Mouse (Mus musculus): ENCODE results near the gene Dync2li1. TPM values are rescaled to one million over a fixed set of nuclear protein-coding genes. Genes with fewer than 3 reads are reported as not detected.

Dync2li1 gene
- total RNA-seq (2021) = 1 to 10 TPM; 3.2 to 3.3 TPM
- long read RNA-seq, experiment 1, transcript Dync2li1-201 (13 exons, 1,354 nt) = major isoform, 7 of 8 reads
- long read RNA-seq, experiment 1, partial matches to known transcripts = 1 of 8 reads
- long read RNA-seq, experiment 1, other reads (novel, unspliced or antisense) = 0 of 8 reads
- long read RNA-seq, experiment 2, partial matches to known transcripts = 2 of 5 reads
- long read RNA-seq, experiment 2, other reads (novel, unspliced or antisense) = 1 of 5 reads

GRCm38 (mm10) chr17:84626276-84626856 is at the start of gene Dync2li1:
Dync2li1 (plus strand) TSS chr17:84626496.
- DNase-seq = peak; percentile 90

GRCm38 (mm10) chr17:84576621-84577293 is 49.5 kb upstream of the Dync2li1 start:
- no peak for DNase-seq

GRCm38 (mm10) chr17:84579249-84579648 is 47.0 kb upstream of the Dync2li1 start:
- no peak for DNase-seq

- DNase-seq = no peak
These were observed 46.5 kb upstream of the Dync2li1 start for GRCm38 (mm10) chr17:84579817-84580216.

GRCm38 (mm10) chr17:84580821-84581220 is 45.5 kb upstream of the Dync2li1 start:
- DNase-seq = no peak

GRCm38 (mm10) chr17:84581740-84582414 is 44.4 kb upstream of the Dync2li1 start:
- no peak for DNase-seq

- no peak for DNase-seq
These were observed 42.2 kb upstream of the Dync2li1 start for GRCm38 (mm10) chr17:84584107-84584506.

- DNase-seq = peak; percentile 41
These were observed 41.2 kb upstream of the Dync2li1 start for GRCm38 (mm10) chr17:84585104-84585503.

GRCm38 (mm10) chr17:84590065-84590464 is 36.2 kb upstream of the Dync2li1 start:
- no peak for DNase-seq

- DNase-seq = no peak
These were observed 34.7 kb upstream of the Dync2li1 start for GRCm38 (mm10) chr17:84591431-84592150.

GRCm38 (mm10) chr17:84596015-84596441 is 30.3 kb upstream of the Dync2li1 start:
- no peak for DNase-seq

GRCm38 (mm10) chr17:84596501-84596900 is 29.8 kb upstream of the Dync2li1 start:
- no peak for DNase-seq

GRCm38 (mm10) chr17:84597859-84598258 is 28.4 kb upstream of the Dync2li1 start:
- no peak for DNase-seq

- no peak for DNase-seq
These were observed 27.4 kb upstream of the Dync2li1 start for GRCm38 (mm10) chr17:84598928-84599327.

- DNase-seq = no peak
These were observed 26.0 kb upstream of the Dync2li1 start for GRCm38 (mm10) chr17:84600051-84600983.

- DNase-seq = no peak
These were observed 24.5 kb upstream of the Dync2li1 start for GRCm38 (mm10) chr17:84601805-84602204.

- DNase-seq = no peak
These were observed 23.1 kb upstream of the Dync2li1 start for GRCm38 (mm10) chr17:84603202-84603627.

- no peak for DNase-seq
These were observed 22.4 kb upstream of the Dync2li1 start for GRCm38 (mm10) chr17:84603709-84604420.

- DNase-seq = no peak
These were observed 19.3 kb upstream of the Dync2li1 start for GRCm38 (mm10) chr17:84606976-84607375.

GRCm38 (mm10) chr17:84607617-84608016 is 18.7 kb upstream of the Dync2li1 start:
- DNase-seq = no peak

Measured in gastrocnemius, postnatal 10 days (tissue).